Mouse (Mus musculus): ENCODE data around the gene Srd5a2.
A peak's percentile ranks its signal among the peaks of the same experiment; 100 is the strongest.
"Not testable (repeated sequence)": the region's sequence is repeated elsewhere in the genome, so short reads cannot be mapped to it uniquely, and the experiment has no call there.

The Srd5a2 gene

GRCm38 (mm10) chr17:74047210-74048082 lies at the start of gene Srd5a2:
Gene Srd5a2 (minus strand): TSS chr17:74047916.
- DNase-seq (ENCODE audit: low spot score in 2 of 2) = peak in 1 of 2 experiments; percentile 10

- DNase-seq (ENCODE audit: low spot score in 2 of 2) = no peak
Observed at GRCm38 (mm10) chr17:74088886-74089678, 41.4 kb upstream of the Srd5a2 start.

GRCm38 (mm10) chr17:74088016-74088415 lies 40.3 kb upstream of the Srd5a2 start:
- no peak for DNase-seq (ENCODE audit: low spot score in 2 of 2)

GRCm38 (mm10) chr17:74083370-74083769 lies 35.7 kb upstream of the Srd5a2 start:
- DNase-seq (ENCODE audit: low spot score in 2 of 2) = no peak

- no peak for DNase-seq (ENCODE audit: low spot score in 2 of 2)
Observed at GRCm38 (mm10) chr17:74080076-74080615, 32.4 kb upstream of the Srd5a2 start.

- no peak for DNase-seq (ENCODE audit: low spot score in 2 of 2)
Observed at GRCm38 (mm10) chr17:74078776-74079495, 31.2 kb upstream of the Srd5a2 start.

GRCm38 (mm10) chr17:74073067-74073466 lies 25.4 kb upstream of the Srd5a2 start:
- not testable (repeated sequence) for DNase-seq (ENCODE audit: low spot score in 2 of 2)

GRCm38 (mm10) chr17:74062763-74063162 lies 15.0 kb upstream of the Srd5a2 start:
- DNase-seq (ENCODE audit: low spot score in 2 of 2) = not testable (repeated sequence)

- no peak for DNase-seq (ENCODE audit: low spot score in 2 of 2)
Observed at GRCm38 (mm10) chr17:74048229-74048816, 607 bp upstream of the Srd5a2 start.

- DNase-seq (ENCODE audit: low spot score in 2 of 2) = no peak
Observed at GRCm38 (mm10) chr17:74043754-74044153, 4.0 kb downstream of the Srd5a2 start.

- peak; percentile 78 to 87 for DNase-seq (ENCODE audit: low spot score in 2 of 2)
Observed at GRCm38 (mm10) chr17:74020526-74021203, 27.1 kb downstream of the Srd5a2 start.

- DNase-seq (ENCODE audit: low spot score in 2 of 2) = no peak
Observed at GRCm38 (mm10) chr17:74018281-74018680, 29.4 kb downstream of the Srd5a2 start.

GRCm38 (mm10) chr17:74017649-74018048 lies 30.1 kb downstream of the Srd5a2 start:
- no peak for DNase-seq (ENCODE audit: low spot score in 2 of 2)

- DNase-seq (ENCODE audit: low spot score in 2 of 2) = no peak
Observed at GRCm38 (mm10) chr17:74015128-74015527, 32.6 kb downstream of the Srd5a2 start.

GRCm38 (mm10) chr17:74008680-74009079 lies 39.0 kb downstream of the Srd5a2 start:
- no peak for DNase-seq (ENCODE audit: low spot score in 2 of 2)

GRCm38 (mm10) chr17:74007001-74007400 lies 40.7 kb downstream of the Srd5a2 start:
- no peak for DNase-seq (ENCODE audit: low spot score in 2 of 2)

GRCm38 (mm10) chr17:74002396-74002795 lies 45.3 kb downstream of the Srd5a2 start:
- no peak for DNase-seq (ENCODE audit: low spot score in 2 of 2)

- DNase-seq (ENCODE audit: low spot score in 2 of 2) = no peak
Observed at GRCm38 (mm10) chr17:73995907-73996645, 51.6 kb downstream of the Srd5a2 start.

- DNase-seq (ENCODE audit: low spot score in 2 of 2) = no peak
Observed at GRCm38 (mm10) chr17:73991264-73991663, 56.5 kb downstream of the Srd5a2 start.

GRCm38 (mm10) chr17:73986571-73986970 lies 61.1 kb downstream of the Srd5a2 start:
- no peak for DNase-seq (ENCODE audit: low spot score in 2 of 2)

Data from cerebellum, postnatal 4 days (tissue).